Mouse (Mus musculus) hindbrain, embryonic 15.5 days (tissue): ENCODE data around the gene Lrrn3. TPM values are rescaled to one million over a fixed set of nuclear protein-coding genes. Genes with fewer than 3 reads are reported as not detected.
A peak's percentile ranks its signal among the peaks of the same experiment; 100 is the strongest.

Experiments
- ATAC-seq: fragments of 200-750 bp; cut with Nextera tagmentation; 2 replicates; pipeline ENCODE4 v1.8.0; 2017; ENCODE audit warnings: low read depth, moderate number of reproducible peaks, moderate TSS enrichment; ENCODE audit not compliant: low FRiP score
- H3K27ac ChIP-seq: fragments of 300-500 bp; sonication (generic); replicated peaks from 2 replicates; pipeline ENCODE4 v1.5.1; 2015; ENCODE audit warnings: mild to moderate bottlenecking, inconsistent platforms
- H3K27me3 ChIP-seq: fragments of 300-500 bp; sonication (generic); 2 replicates; pipeline ENCODE4 v1.6.1; 2015; ENCODE audit warnings: control low read depth, inconsistent platforms
- H3K36me3 ChIP-seq: fragments of 300-500 bp; sonication (generic); 2 replicates; pipeline ENCODE4 v1.6.1; 2015; ENCODE audit warnings: control low read depth, inconsistent platforms
- H3K4me1 ChIP-seq: fragments of 300-500 bp; sonication (generic); replicated peaks from 2 replicates; pipeline ENCODE4 v1.6.1; 2015; ENCODE audit warnings: control low read depth, inconsistent platforms
- H3K4me2 ChIP-seq: fragments of 300-500 bp; sonication (generic); 2 replicates; pipeline ENCODE4 v1.6.1; 2015; ENCODE audit warnings: moderate library complexity, mild to moderate bottlenecking, inconsistent platforms
- H3K4me3 ChIP-seq: fragments of 300-500 bp; sonication (generic); 2 replicates; pipeline ENCODE4 v1.5.1; 2015; ENCODE audit warnings: mild to moderate bottlenecking, inconsistent platforms
- H3K9ac ChIP-seq: fragments of 300-500 bp; sonication (generic); 2 replicates; pipeline ENCODE4 v1.6.1; 2015; ENCODE audit warnings: inconsistent platforms
- H3K9me3 ChIP-seq: fragments of 300-500 bp; sonication (generic); 2 replicates; pipeline ENCODE4 v1.6.1; 2016; ENCODE audit warnings: control low read depth, inconsistent platforms
- whole genome bisulfite sequencing: fragments of 180-500 bp; shearing (Covaris S2); methylation state at CpG from one replicate; pipeline ENCODE4 v1.1.7; 2015; 5-methylcytosine and 5-hydroxymethylcytosine counted together
- polyA plus RNA-seq: library from polyadenylated mRNA; unstranded; fragments of >200 nt; fragmentation: Nextera tagmentation; extraction: Ambion mirVana; gene quantifications from 2 replicates; pipeline ENCODE4 v1.2.1, GENCODE M21; 2015

Lrrn3 gene
- polyA plus RNA-seq, 1 experiment from 2014 or later, result 103 TPM

DNA sequence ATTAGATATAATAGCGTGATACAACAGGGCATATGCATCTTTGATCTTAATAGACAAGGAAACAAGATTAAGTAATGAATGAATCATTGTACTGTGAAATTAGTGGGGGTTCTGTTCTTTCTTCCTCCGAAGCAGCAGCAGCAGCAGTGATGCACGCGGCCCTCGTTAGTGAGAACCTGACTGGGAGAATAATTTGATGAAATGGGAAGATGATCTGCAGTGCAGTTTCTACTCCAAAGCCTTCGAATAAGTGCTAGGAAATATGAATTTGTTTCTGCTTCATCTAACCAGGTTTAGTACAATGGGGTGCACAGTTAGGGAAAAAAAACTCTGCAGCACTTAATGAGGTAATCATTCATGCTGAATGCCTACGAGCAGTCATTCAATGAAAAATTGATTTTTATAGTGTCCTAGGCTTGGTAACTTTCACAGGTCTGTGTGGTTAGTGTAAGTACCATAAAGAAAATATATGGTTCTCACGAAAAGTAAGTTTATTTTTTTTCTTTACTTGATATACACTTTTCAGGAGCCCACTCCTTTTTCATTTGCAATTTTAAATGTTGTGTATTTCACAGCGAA is 61.0 kb downstream of the Lrrn3 start:
- Histone ChIP-seq H3K9ac (no peak overlapping the region), H3K9me3 (no peaks in the 10 kb centered on the region), H3K4me2 (no peak overlapping the region), H3K36me3 (no peaks in the 10 kb centered on the region), H3K4me1 (0 out of 2 replicates have a peak, but pooled peaks cover 3% of the 10 kb centered on the region), H3K27ac (no peak overlapping the region), H3K27me3 (no peaks in the 10 kb centered on the region), H3K4me3 (no peak overlapping the region)
- 42% methylated on average over 9 of the region's 9 CpGs for WGBS
- ATAC-seq, result peak; percentile 65; the same call in 1 of the 2 replicates

DNA sequence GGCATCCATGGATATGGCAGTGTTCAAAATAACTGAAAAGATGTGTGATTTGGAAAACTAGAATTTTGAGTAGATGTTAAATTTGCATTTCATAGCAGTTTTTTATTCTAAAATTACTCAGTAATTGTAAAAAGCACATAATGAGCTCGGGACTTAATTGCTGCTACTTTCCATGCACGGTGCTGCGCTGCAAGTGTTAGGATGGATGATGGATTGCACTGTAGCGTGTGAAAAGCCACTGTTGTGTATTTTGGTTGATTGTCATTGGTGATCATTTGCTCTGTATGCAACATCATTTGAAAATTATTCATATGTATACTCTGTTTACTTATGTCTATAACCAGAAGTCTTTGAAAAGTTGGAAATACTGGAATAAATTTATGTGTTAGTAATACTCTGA is 68.3 kb downstream of the Lrrn3 start:
- Histone ChIP-seq H3K27ac (no peak overlapping the region), H3K4me3 (no peak overlapping the region), H3K4me1 (no peaks in the 10 kb centered on the region), H3K36me3 (no peaks in the 10 kb centered on the region), H3K27me3 (no peaks in the 10 kb centered on the region), H3K4me2 (no peak overlapping the region), H3K9ac (no peak overlapping the region), H3K9me3 (no peaks in the 10 kb centered on the region)
- 78% methylated on average over 4 of the region's 4 CpGs for WGBS
- ATAC-seq, result no peak

GRCm38 (mm10) chr12:41417099-41417498 is 69.1 kb downstream of the Lrrn3 start:
- Histone ChIP-seq H3K4me2 (no peak overlapping the region), H3K9ac (no peak overlapping the region), H3K4me3 (no peak overlapping the region), H3K36me3 (no peaks in the 10 kb centered on the region), H3K27ac (no peak overlapping the region), H3K9me3 (no peaks in the 10 kb centered on the region), H3K27me3 (no peaks in the 10 kb centered on the region), H3K4me1 (no peaks in the 10 kb centered on the region)
- 76% methylated on average over 3 of the region's 3 CpGs for WGBS
- ATAC-seq, result 0 out of 2 replicates have a peak, but pooled peaks have one; percentile 54

DNA sequence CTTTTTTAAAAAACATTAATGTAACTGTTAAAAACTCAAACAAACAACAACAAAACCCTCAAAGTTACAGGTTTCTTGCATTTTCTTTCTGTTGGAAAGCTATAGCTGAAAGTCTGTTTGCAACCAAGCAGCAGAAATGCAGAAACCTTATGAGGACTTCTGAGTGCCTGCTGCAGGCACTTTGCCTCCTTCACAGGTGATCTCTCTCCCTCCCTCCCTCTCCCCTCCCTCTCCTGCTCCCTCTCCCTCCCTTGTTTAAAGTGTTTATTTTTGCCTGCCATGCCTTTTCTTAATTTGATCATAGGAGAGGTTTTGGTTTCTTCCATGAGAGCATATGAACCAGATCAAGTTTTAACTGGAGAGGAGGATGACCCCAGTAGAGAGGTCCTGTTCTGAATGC is 69.6 kb downstream of the Lrrn3 start:
- H3K4me3 ChIP-seq, result no peak overlapping the region
- H3K27me3 ChIP-seq, result no peaks in the 10 kb centered on the region
- H3K27ac ChIP-seq, result no peak overlapping the region
- H3K4me2 ChIP-seq, result no peak overlapping the region
- ATAC-seq, result no peak
- no peaks in the 10 kb centered on the region for H3K36me3 ChIP-seq
- H3K4me1 ChIP-seq, result no peaks in the 10 kb centered on the region
- H3K9ac ChIP-seq, result no peak overlapping the region
- H3K9me3 ChIP-seq, result no peaks in the 10 kb centered on the region

DNA sequence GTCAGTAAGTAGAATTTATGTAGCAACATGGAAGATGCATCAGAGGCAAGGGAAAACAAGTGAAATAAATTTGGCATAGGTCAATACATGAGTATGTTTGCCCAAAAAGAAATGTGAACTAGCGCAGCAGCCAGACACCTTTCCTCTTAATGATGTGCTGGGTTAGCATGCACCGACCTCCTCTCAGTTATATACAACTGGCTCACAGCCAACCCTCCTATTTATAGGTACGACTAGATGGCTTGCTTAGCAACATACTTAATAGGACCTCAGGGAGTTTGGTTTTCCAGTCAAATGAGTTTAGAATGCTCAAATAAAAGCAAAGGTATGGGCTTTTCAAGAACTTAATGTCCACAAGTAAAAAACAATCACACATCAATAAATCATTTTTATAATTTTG is 76.8 kb downstream of the Lrrn3 start:
- WGBS, result 46% methylated on average over 3 of the region's 3 CpGs
- ATAC-seq, result no peak
- no peak overlapping the region for H3K4me2 ChIP-seq
- H3K27me3 ChIP-seq, result no peaks in the 10 kb centered on the region
- no peak overlapping the region for H3K27ac ChIP-seq
- no peaks in the 10 kb centered on the region for H3K4me1 ChIP-seq
- H3K4me3 ChIP-seq, result no peak overlapping the region
- no peaks in the 10 kb centered on the region for H3K9me3 ChIP-seq
- H3K9ac ChIP-seq, result no peak overlapping the region
- no peaks in the 10 kb centered on the region for H3K36me3 ChIP-seq

GRCm38 (mm10) chr12:41401923-41402322 is 84.3 kb downstream of the Lrrn3 start:
- 71% methylated on average over 3 of the region's 3 CpGs for WGBS
- ATAC-seq, result no peak
- Histone ChIP-seq H3K36me3 (no peaks in the 10 kb centered on the region), H3K4me1 (no peaks in the 10 kb centered on the region), H3K27ac (no peak overlapping the region), H3K9me3 (no peaks in the 10 kb centered on the region), H3K9ac (no peak overlapping the region), H3K4me3 (no peak overlapping the region), H3K4me2 (no peak overlapping the region), H3K27me3 (no peaks in the 10 kb centered on the region)
